Comparison of ENCODE assay signal across 8 mouse cellular contexts in genomic region chr6:125132470-125132869, GRCm38 (mm10). TPM values are rescaled to one million over a fixed set of nuclear protein-coding genes. Genes with fewer than 3 reads are reported as not detected.
DNase-seq lines count a peak whose midpoint lies in the region; ATAC-seq and TF ChIP-seq lines count a peak whose summit lies in the region.

No protein-coding gene starts in this region.

- WGBS in heart, embryonic 14.5 days, result 5% methylated on average over 11 of the region's 11 CpGs
- 5% methylated on average over 11 of the region's 11 CpGs for WGBS in forebrain, embryonic 16.5 days
- 2% methylated on average over 11 of the region's 11 CpGs for WGBS in liver, embryonic 16.5 days (ENCODE audit: insufficient replicate concordance)

- TF ChIP-seq EP300 in ES-Bruce4 (IDR thresholded peaks at IDR 0.05; ENCODE audit: insufficient read depth, low read depth, low read length), result no peak

- H3K9ac ChIP-seq in heart, embryonic 14.5 days (ENCODE audit: low read length), result peak overlapping the region; percentile 88
- H3K9ac ChIP-seq in ES-Bruce4 (ENCODE audit: low read depth, poor library complexity, severe bottlenecking), result peak overlapping the region; percentile 84
- peak overlapping the region; percentile 72 for H3K9ac ChIP-seq in forebrain, embryonic 16.5 days (replicated peaks; ENCODE audit: low read depth, low read length)
- peak overlapping the region; percentile 81 for H3K9ac ChIP-seq in liver, embryonic 16.5 days (ENCODE audit: low read depth, low read length)

- no peak overlapping the region; a peak in 1 of 4 replicates for H3K27ac ChIP-seq in heart, embryonic 14.5 days (replicated peaks in 1 of 2; ENCODE audit: control insufficient read depth in 1 of 2, insufficient read depth in 1 of 2, low read depth in 2 of 2, low read length in 2 of 2)
- H3K27ac ChIP-seq in ES-Bruce4 (ENCODE audit: insufficient read depth, low read length), result 0 out of 2 replicates have a peak overlapping the region, but pooled peaks have one; percentile 22
- no peak overlapping the region for H3K27ac ChIP-seq in forebrain, embryonic 16.5 days (ENCODE audit: low read length)
- H3K27ac ChIP-seq in liver, embryonic 16.5 days (ENCODE audit: low read length), result peak overlapping the region; percentile 56

- no peak for DNase-seq in heart, adult 18-20 months
- no peak for DNase-seq in thymus, postnatal 36 days
- no peak for DNase-seq in cerebellum, adult 9-10 months
- no peak for DNase-seq in spleen, adult 12 weeks (ENCODE audit: low spot score)

- H3K9me3 ChIP-seq in heart, embryonic 14.5 days (ENCODE audit: control insufficient read depth, low read length), result no peaks in the 10 kb centered on the region
- H3K9me3 ChIP-seq in ES-Bruce4 (replicated peaks; ENCODE audit: control insufficient read depth, insufficient read depth, low read length, poor library complexity, severe bottlenecking), result no peaks in the 10 kb centered on the region
- H3K9me3 ChIP-seq in forebrain, embryonic 16.5 days (ENCODE audit: control insufficient read depth, low read length), result no peaks in the 10 kb centered on the region
- H3K9me3 ChIP-seq in liver, embryonic 16.5 days (replicated peaks; ENCODE audit: control insufficient read depth, low read length), result no peaks in the 10 kb centered on the region

- no peak for TF ChIP-seq CTCF in ES-Bruce4 (IDR thresholded peaks at IDR 0.05; ENCODE audit: low read depth, low read length)

- peak overlapping the region; percentile 85 for H3K4me2 ChIP-seq in heart, embryonic 14.5 days (ENCODE audit: low read length)
- H3K4me2 ChIP-seq in forebrain, embryonic 16.5 days (ENCODE audit: low read length), result peak overlapping the region; percentile 80
- peak overlapping the region; percentile 91 for H3K4me2 ChIP-seq in liver, embryonic 16.5 days (ENCODE audit: low read depth, low read length)

- H3K27me3 ChIP-seq in heart, embryonic 14.5 days (ENCODE audit: control insufficient read depth, insufficient read depth, low read length), result no peaks in the 10 kb centered on the region
- no peaks in the 10 kb centered on the region for H3K27me3 ChIP-seq in ES-Bruce4 (ENCODE audit: control insufficient read depth, insufficient read depth, low read length, poor library complexity, severe bottlenecking)
- no peaks in the 10 kb centered on the region for H3K27me3 ChIP-seq in forebrain, embryonic 16.5 days (replicated peaks; ENCODE audit: control insufficient read depth, insufficient read depth, low read length)
- no peaks in the 10 kb centered on the region for H3K27me3 ChIP-seq in liver, embryonic 16.5 days (ENCODE audit: control insufficient read depth, insufficient read depth, low read depth, low read length)

- no peak for ATAC-seq in heart, embryonic 14.5 days (ENCODE audit: insufficient number of reproducible peaks, insufficient read depth, low FRiP score, low read depth)
- ATAC-seq in forebrain, embryonic 16.5 days, result no peak
- ATAC-seq in liver, embryonic 16.5 days (ENCODE audit: low read depth), result no peak

- H3K4me3 ChIP-seq in heart, embryonic 14.5 days (ENCODE audit: control insufficient read depth in 1 of 2, insufficient read depth in 1 of 2, low read depth in 1 of 2, low read length in 2 of 2), result peak overlapping the region; percentile 64 to 75
- peak overlapping the region; percentile 94 for H3K4me3 ChIP-seq in ES-Bruce4 (ENCODE audit: low read depth, low read length)
- peak overlapping the region; percentile 57 for H3K4me3 ChIP-seq in forebrain, embryonic 16.5 days (replicated peaks; ENCODE audit: low read length)
- peak overlapping the region; percentile 82 for H3K4me3 ChIP-seq in liver, embryonic 16.5 days (ENCODE audit: low read depth, low read length)

- TF ChIP-seq POLR2A in ES-Bruce4 (IDR thresholded peaks at IDR 0.05; ENCODE audit: insufficient read depth, low read length), result no peak

- H3K36me3 ChIP-seq in heart, embryonic 14.5 days (ENCODE audit: control insufficient read depth, insufficient read depth, low read length), result peaks cover 73% of the 10 kb centered on the region
- H3K36me3 ChIP-seq in ES-Bruce4 (ENCODE audit: control insufficient read depth, insufficient read depth, low read length, poor library complexity, severe bottlenecking), result peaks cover 47% of the 10 kb centered on the region
- peaks cover 23% of the 10 kb centered on the region for H3K36me3 ChIP-seq in forebrain, embryonic 16.5 days (ENCODE audit: control insufficient read depth, insufficient read depth)
- H3K36me3 ChIP-seq in liver, embryonic 16.5 days (ENCODE audit: control insufficient read depth, insufficient read depth), result peaks cover 51% of the 10 kb centered on the region

- peaks cover 0 to 12% of the 10 kb centered on the region in 2 experiments; a peak in 1 of 4 replicates for H3K4me1 ChIP-seq in heart, embryonic 14.5 days (ENCODE audit: control insufficient read depth in 2 of 2, insufficient read depth in 2 of 2, low read length in 2 of 2)
- peaks cover 1% of the 10 kb centered on the region for H3K4me1 ChIP-seq in ES-Bruce4 (ENCODE audit: control insufficient read depth, insufficient read depth, low read length)
- H3K4me1 ChIP-seq in forebrain, embryonic 16.5 days (replicated peaks; ENCODE audit: control insufficient read depth, insufficient read depth, low read length), result peaks cover 9% of the 10 kb centered on the region
- H3K4me1 ChIP-seq in liver, embryonic 16.5 days (ENCODE audit: control insufficient read depth, low read depth, low read length), result peaks cover 15% of the 10 kb centered on the region

RNA-seq across cellular contexts. Expression of gene Nop2, which starts 0.8 kb away (rescaled TPM):
- 35.3 and 36.6 TPM in 2 replicates for polyA plus RNA-seq in heart, embryonic 14.5 days (2014; fragmentation: Nextera tagmentation; extraction: Ambion mirVana)
- total RNA-seq in heart, adult 18-20 months (2021), result 10 to 100 TPM; 19.2 to 20.1 TPM
- 75.1 and 78.4 TPM in 2 replicates for polyA plus RNA-seq in ES-Bruce4 (2011; ENCODE audit: insufficient read depth, insufficient read length, low read depth, missing spikeins)
- polyA plus RNA-seq in forebrain, embryonic 16.5 days (2015; fragmentation: Nextera tagmentation; extraction: Ambion mirVana), result 54.4 and 55.3 TPM in 2 replicates
- 25.2 and 25.3 TPM in 2 replicates for polyA plus RNA-seq in liver, embryonic 16.5 days (2015; fragmentation: Nextera tagmentation; extraction: Ambion mirVana)

RNA-seq across cellular contexts. Expression of gene Iffo1, which starts 12.6 kb away (rescaled TPM):
- polyA plus RNA-seq in heart, embryonic 14.5 days (2014; fragmentation: Nextera tagmentation; extraction: Ambion mirVana), result 8.7 and 9.7 TPM in 2 replicates
- 1 to 10 TPM; 5.0 to 5.9 TPM for total RNA-seq in heart, adult 18-20 months (2021)
- 8.3 and 9.9 TPM in 2 replicates for polyA plus RNA-seq in ES-Bruce4 (2011; ENCODE audit: insufficient read depth, insufficient read length, low read depth, missing spikeins)
- polyA plus RNA-seq in forebrain, embryonic 16.5 days (2015; fragmentation: Nextera tagmentation; extraction: Ambion mirVana), result 17.3 and 19.3 TPM in 2 replicates
- 3.0 and 4.2 TPM in 2 replicates for polyA plus RNA-seq in liver, embryonic 16.5 days (2015; fragmentation: Nextera tagmentation; extraction: Ambion mirVana)

RNA-seq across cellular contexts. Expression of gene Gapdh, which starts 33.8 kb away (rescaled TPM):
- 4,765 and 5,242 TPM in 2 replicates for polyA plus RNA-seq in heart, embryonic 14.5 days (2014; fragmentation: Nextera tagmentation; extraction: Ambion mirVana)
- total RNA-seq in heart, adult 18-20 months (2021), result 1,000 to 10,000 TPM; 4,422 to 5,568 TPM
- polyA plus RNA-seq in ES-Bruce4 (2011; ENCODE audit: insufficient read depth, insufficient read length, low read depth, missing spikeins), result 933 and 990 TPM in 2 replicates
- 1,297 and 1,346 TPM in 2 replicates for polyA plus RNA-seq in forebrain, embryonic 16.5 days (2015; fragmentation: Nextera tagmentation; extraction: Ambion mirVana)
- 1,120 and 1,202 TPM in 2 replicates for polyA plus RNA-seq in liver, embryonic 16.5 days (2015; fragmentation: Nextera tagmentation; extraction: Ambion mirVana)

RNA-seq across cellular contexts. Expression of gene Chd4, which starts 36.7 kb away (rescaled TPM):
- polyA plus RNA-seq in heart, embryonic 14.5 days (2014; fragmentation: Nextera tagmentation; extraction: Ambion mirVana), result 58.6 and 67.4 TPM in 2 replicates
- total RNA-seq in heart, adult 18-20 months (2021), result 100 to 1,000 TPM; 105 to 111 TPM
- polyA plus RNA-seq in ES-Bruce4 (2011; ENCODE audit: insufficient read depth, insufficient read length, low read depth, missing spikeins), result 307 and 317 TPM in 2 replicates
- polyA plus RNA-seq in forebrain, embryonic 16.5 days (2015; fragmentation: Nextera tagmentation; extraction: Ambion mirVana), result 78.1 and 79.8 TPM in 2 replicates
- 18.2 and 22.9 TPM in 2 replicates for polyA plus RNA-seq in liver, embryonic 16.5 days (2015; fragmentation: Nextera tagmentation; extraction: Ambion mirVana)

RNA-seq across cellular contexts. Expression of gene Ncapd2, which starts 59.0 kb away (rescaled TPM):
- polyA plus RNA-seq in heart, embryonic 14.5 days (2014; fragmentation: Nextera tagmentation; extraction: Ambion mirVana), result 66.0 and 67.5 TPM in 2 replicates
- 10 to 100 TPM; 12.2 to 15.6 TPM for total RNA-seq in heart, adult 18-20 months (2021)
- 383 and 401 TPM in 2 replicates for polyA plus RNA-seq in ES-Bruce4 (2011; ENCODE audit: insufficient read depth, insufficient read length, low read depth, missing spikeins)
- polyA plus RNA-seq in forebrain, embryonic 16.5 days (2015; fragmentation: Nextera tagmentation; extraction: Ambion mirVana), result 91.4 and 91.6 TPM in 2 replicates
- polyA plus RNA-seq in liver, embryonic 16.5 days (2015; fragmentation: Nextera tagmentation; extraction: Ambion mirVana), result 96.1 and 98.1 TPM in 2 replicates

Comparison
In these comparisons a context has a peak if more than half of its experiments do, and no peak if none do; other contexts are left out.
1. H3K27ac ChIP-seq: peak in ES-Bruce4 (single experiment) and liver, embryonic 16.5 days (single experiment); none in heart, embryonic 14.5 days (0 of 2) and forebrain, embryonic 16.5 days (single experiment).
2. Peak in every context shown above with its lines, with median percentiles within 50 percentile points of each other: H3K4me2 ChIP-seq, H3K4me3 ChIP-seq and H3K9ac ChIP-seq.